Mouse (Mus musculus): Measurements from ENCODE around the gene Marveld2.

Gene Marveld2

DNA sequence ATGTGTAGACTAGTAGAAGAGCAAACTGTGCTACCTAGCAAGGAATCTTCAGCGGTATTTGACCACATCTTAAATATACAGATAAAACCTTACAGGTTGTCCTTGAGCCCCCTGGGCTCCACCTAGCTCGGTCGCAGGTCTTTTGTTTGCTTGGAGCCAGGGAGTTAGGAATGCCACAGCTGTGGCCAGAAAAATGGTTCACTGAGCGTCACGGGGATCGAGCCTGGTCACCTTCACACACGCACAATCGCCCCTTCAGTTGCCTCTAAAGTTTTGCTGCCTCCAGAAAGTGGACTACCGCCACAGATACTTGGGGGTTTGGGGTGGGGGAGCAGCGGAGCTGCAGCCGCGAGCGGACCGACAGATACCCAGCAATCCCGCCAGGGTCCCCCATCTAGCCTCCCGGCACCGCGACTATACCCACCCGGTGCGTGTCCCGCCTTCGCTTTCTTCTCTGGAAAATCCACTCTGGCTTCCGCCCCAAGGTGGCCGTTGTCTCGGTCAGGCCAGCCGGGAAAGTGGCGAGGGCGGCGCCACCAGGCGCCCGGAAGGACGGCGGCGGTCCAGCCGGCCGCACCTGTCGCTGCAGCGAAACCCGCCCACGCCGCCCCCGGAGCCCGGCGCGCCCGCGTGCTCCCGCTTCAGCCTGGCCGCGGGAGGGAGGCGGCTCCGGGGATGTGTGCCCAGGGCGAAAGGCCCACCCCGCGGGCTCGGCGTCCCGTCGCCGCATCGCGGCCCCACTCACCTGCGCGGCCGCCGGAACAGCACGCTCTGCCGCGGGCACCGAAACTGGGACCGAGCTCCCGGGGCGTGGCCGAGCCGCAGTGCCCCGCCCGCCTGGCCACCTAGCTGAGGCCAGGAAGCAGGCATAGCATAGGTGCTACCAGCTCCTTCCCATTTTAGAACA, at the start of gene Marveld2:
Gene Marveld2, minus strand, starts transcription at position 791 of the 907 bp plus-strand sequence.
- peak; percentile 34 for DNase-seq (ENCODE audit: low spot score)

DNA sequence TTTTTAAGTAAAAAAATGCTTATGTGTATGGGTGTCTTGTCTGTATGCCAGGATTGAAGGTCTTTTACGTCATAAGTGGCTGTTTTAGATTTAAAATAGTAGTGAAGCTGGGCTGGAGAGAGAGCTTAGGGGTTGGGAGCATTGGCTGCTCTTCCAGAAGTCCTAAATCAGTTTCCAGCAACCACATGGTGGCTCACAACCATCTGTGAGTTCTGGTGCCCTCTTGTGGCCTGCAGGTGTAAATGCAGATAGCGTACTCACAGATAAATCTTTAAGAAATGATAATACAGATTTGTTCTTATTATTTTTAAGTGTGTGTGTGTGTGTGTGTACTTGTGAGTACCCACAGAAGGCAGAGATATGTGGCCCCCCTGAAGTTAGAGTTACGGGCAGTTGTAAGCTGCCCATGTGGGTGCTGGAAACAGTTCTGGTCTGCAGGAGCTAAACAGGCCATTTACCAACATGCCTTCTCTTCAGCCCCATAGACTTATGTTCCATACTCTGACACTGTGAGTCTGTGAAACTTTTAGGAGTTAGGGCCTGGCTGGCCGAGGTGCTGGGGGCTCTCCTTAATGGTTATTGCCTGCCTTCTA, 43.2 kb upstream of the Marveld2 start:
- DNase-seq (ENCODE audit: low spot score): peak; percentile 20

DNA sequence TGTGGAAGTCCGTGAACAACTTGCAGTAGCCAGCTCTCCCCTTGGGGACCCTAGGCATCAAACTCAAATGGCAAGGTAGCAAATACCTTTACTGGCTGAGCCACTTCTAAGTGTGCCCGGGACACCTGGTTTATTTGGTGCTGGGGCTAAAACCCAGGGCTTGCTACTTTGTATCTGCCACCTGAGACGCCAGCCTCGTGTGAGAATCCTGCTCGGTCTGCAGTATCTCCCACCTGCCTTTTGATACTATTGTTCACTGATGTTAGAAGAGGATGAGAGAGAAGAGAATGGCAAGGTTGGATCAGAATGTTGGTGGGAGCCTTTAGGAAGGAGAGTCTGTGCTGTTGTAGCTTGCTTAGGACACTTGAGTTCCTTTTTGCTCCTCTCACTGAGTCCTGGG, 41.3 kb upstream of the Marveld2 start:
- no peak for DNase-seq (ENCODE audit: low spot score)

- no peak for DNase-seq (ENCODE audit: low spot score)
Observed at GRCm38 (mm10) chr13:100651439-100652186, 34.8 kb upstream of the Marveld2 start, which contains the start of gene Taf9. Gene Taf9 (plus strand): TSS chr13:100651579.

- peak; percentile 94 for DNase-seq (ENCODE audit: low spot score)
Observed at GRCm38 (mm10) chr13:100650550-100651438, 34.0 kb upstream of the Marveld2 start, which contains the start of the genes Ak6 and Rad17. Gene Ak6 (plus strand): TSS chr13:100650979. Gene Rad17 (minus strand): TSS chr13:100651051.

DNA sequence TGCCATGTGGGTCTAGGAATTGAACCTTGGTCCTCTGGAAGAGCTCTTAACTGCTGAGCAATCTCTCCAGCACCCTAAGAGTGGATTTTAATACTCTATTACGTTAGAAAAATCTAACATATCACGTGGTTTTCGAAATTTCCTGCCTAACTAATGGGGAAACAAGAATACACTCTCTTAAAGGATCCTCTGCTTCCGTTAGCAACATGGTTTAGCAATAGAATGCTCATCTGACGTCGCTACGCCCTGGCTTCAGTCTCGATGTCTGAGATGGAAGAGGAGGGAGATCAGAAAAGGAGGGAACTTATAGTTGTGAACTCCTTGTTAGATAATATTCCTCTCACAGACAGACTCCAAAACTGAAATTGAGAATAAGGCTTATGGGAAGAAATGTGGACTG, 31.5 kb upstream of the Marveld2 start:
- no peak for DNase-seq (ENCODE audit: low spot score)

- DNase-seq (ENCODE audit: low spot score): no peak
Observed at GRCm38 (mm10) chr13:100642471-100643209, 25.9 kb upstream of the Marveld2 start.

DNA sequence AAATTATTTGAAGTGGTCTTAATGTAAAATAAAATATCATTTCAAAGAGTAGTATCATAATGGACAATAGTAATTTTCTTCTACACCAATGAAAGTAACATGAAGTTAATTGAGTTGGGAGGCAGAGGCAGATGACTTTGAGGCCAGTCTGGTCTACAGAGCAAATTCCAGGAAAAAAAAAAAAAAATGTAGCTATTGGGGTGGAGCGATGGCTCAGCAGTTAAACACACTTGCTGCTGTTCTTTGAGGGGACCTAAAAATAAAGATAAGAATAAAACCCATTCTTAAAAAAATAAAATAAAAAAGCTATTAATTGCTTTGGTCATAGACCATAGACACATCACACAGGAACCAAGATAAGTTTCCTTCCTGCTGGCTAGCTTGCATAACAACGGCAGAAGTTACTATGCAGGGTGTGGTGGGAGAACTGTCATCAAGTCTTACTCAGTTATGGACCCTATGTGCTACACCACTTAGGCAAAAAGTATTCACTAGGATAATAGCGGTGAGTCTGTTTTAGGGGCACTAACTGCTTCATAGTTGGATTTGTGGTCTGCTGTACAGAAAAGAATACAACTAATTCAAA, 17.4 kb upstream of the Marveld2 start:
- DNase-seq (ENCODE audit: low spot score): no peak

GRCm38 (mm10) chr13:100622241-100622640, 5.5 kb upstream of the Marveld2 start:
- DNase-seq (ENCODE audit: low spot score): no peak

GRCm38 (mm10) chr13:100617583-100617982, 812 bp upstream of the Marveld2 start:
- no peak for DNase-seq (ENCODE audit: low spot score)

DNA sequence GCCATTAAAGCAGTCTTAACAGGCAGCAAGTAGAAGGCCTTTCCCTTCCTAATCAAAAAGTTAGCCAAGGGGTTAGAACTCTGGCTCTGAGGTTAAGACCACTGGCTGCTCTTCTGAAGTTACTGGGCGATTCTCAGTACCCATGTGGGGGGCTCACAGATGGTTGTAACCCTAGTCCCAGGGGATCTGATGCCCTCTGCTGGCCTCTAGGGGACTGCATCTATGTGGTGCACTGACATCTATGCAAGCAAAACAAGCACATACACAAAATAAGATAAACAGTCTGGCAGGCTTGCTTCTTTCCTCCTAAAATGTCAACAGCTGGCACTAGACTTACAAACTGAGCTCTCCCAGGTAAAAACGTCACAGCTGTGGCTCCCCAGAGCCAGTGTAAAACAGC, 3.9 kb downstream of the Marveld2 start:
- DNase-seq (ENCODE audit: low spot score): no peak

GRCm38 (mm10) chr13:100612251-100612650, 4.5 kb downstream of the Marveld2 start:
- no peak for DNase-seq (ENCODE audit: low spot score)

DNA sequence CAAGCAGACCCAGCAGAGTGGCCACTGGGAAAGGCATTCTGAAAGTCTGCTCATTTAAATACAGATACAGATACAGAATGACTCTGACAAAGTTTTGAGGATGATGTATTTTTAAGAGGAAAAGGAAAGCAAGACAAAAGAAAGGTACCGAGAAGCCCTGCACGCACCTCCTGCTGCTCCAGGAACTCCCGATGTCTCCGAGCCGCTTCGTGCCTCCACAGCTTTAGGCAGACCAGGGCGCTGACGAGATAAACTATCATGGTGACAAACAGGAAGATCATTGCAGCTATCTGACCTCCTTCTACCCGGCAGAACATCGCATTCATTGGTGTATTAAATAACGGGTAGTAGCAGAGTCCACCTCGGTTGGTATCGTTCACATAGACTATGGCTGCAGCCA, 5.5 kb downstream of the Marveld2 start:
- no peak for DNase-seq (ENCODE audit: low spot score)

DNA sequence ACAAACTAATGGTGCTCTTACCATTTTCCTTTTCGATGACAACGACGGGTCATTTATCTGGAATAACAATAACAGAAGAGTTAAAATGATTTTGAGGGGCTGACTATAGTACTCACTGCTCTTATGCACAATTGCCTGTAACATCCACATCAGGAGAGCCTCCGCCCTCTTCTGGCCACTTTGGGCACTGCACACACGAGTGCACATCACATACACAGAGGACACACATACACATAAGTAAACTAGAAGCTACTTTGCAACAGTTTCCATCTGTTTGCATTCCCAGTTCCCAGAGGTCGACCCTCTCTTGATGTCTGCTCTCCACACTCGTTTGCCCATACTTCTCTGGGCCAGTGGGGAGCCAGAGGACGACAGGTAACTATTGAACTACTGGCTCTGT, 9.0 kb downstream of the Marveld2 start:
- DNase-seq (ENCODE audit: low spot score): no peak

DNA sequence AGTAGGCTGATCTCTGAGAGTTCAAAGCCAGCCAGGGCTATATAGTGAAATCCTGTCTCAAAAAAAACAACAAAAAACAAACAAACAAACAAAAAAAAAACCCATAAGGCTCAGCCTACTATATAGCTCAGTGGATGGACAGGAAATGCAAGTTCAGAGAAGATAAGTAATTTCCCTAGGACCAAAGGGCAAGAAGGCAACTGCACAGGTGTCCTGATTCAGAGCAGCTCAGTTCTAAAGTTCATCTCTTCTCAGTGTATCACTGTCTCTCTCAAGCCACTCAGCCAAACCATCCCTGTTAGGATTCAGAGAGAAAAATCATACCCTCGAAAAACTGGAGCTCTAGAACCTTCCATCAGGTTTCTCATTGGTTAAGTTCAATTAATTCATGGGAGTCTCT, 10.9 kb downstream of the Marveld2 start:
- no peak for DNase-seq (ENCODE audit: low spot score)

- no peak for DNase-seq (ENCODE audit: low spot score)
Observed at GRCm38 (mm10) chr13:100603738-100604095, 13.1 kb downstream of the Marveld2 start.

DNA sequence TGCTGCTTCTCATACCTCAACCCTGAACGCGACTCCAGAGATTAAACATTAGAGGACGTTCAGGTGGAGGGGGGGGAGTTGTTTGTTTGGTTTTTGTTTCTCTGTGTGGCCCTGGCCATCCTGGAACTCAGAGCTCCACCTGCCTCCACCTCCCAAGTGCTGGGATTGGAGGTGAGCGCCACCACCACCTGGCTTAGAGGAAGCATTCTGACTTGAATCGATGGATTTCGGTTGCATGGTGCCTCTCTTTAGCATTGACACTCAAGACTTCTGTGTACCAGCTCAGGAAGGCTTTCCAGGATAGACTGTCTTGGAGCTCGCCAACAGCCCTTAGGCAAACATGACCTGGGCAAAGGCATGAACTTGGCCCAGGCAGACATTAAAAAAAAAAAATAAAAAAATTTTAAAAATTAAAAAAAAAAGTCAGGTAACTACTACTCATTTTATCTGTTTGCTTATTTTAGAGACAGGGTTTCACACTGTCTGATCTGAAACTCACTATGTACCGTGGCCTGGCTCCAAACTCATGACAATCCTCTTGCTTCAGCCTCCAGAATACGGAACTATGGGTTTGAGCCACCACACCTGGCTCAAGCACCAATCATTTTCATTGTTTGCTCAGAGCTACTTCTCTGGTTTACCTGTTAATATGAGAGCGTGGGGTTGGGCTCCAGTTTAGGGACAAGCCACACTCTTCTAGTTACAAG, 13.6 kb downstream of the Marveld2 start:
- no peak for DNase-seq (ENCODE audit: low spot score)

DNA sequence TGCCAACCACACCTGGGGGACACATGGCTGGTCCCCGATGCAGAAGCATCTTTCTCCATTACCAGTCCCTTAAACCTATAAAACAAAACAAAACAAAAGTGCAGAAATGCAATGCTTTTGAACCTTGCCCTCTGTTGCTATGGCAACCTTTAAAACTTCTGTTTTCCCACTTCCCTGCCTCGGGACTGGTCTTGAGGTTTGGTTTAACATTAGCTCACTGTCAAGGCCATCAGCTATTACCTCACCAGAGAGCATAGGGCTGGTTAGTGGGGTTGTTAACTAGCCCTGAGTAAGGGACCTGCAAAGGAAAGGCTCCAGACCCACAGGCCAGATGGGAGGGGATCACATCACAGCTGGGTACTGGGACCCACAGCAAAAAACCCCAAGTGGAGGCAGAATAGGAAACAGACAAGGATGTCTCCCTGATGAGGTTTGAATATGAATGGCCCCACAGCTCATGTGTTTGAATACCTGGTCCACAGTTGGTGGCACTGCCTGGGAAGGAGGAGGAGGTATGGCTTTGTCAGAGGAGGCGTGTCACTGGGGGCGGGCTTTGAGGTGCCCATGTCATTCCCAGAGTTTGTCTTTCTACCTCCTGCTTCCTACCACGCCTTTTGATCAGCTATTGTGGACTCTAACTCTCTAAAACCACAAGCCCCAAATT, 14.4 kb downstream of the Marveld2 start:
- DNase-seq (ENCODE audit: low spot score): no peak

DNA sequence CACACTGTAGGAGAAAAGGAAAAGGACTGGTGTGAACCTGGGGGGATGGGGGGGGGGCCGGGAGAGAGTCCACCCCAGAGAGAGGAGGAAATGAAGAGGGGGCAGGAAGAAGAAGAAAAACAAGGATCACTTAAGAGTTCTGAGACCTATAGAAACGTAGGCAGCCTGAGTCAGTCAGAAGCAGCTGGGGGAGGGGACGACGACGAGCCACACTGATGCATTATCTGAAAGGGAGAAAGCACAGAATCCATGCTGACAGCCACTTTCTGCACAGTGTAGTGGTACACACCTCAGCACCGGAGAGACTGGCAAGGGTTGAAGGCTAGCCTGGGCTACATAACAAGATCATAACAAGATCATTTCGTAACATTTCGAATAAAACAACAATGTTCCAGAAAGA, 15.7 kb downstream of the Marveld2 start:
- no peak for DNase-seq (ENCODE audit: low spot score)

Measured in spleen, adult 12 weeks (tissue).